Comparison of ENCODE assay signal across 9 mouse cellular contexts in the genomic region with DNA sequence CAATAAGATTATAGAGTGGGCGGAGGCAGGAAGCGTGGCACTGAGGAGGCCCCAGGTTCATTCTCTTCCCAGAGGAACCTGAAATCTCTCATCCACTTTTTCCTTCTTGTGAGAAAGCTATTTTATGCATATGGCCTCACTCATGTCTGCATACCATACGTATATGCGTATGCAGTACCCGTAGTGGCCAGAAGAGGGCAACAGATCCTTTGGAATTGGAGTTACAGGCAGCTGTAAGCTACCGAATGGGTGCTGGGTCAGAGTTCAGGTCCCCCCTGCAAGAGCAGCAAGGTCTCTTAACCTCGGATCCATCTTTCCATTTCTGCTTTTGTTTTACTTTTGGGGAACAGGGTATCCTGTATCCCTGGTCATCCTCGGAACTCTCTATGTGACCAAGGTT. TPM values are rescaled to one million over a fixed set of nuclear protein-coding genes. Genes with fewer than 3 reads are reported as not detected.
A peak's percentile ranks its signal among the peaks of the same experiment; 100 is the strongest.
DNase-seq lines count a peak whose midpoint lies in the region; ATAC-seq and TF ChIP-seq lines count a peak whose summit lies in the region.
"Had no signal": no experiment of that assay in that cellular context is flagged by ENCODE, and none has a peak within 500 bp of the region (broad histone marks: within the 10 kb centered on the region; RNA-seq: fewer than 3 reads in every experiment).

No protein-coding gene starts in this region.

- DNase-seq in adrenal gland, adult 2 months, result peak; percentile 23
- no peak for DNase-seq in adrenal gland, postnatal 4 days (ENCODE audit: low spot score in 2 of 2)
- DNase-seq in layer of hippocampus, postnatal 10 days (ENCODE audit: low spot score in 2 of 2), result peak; percentile 42 to 45
- DNase-seq in layer of hippocampus, adult 9-10 months (ENCODE audit: low spot score), result no peak
- DNase-seq in embryo, embryonic 9.5 days (ENCODE audit: extremely low spot score), result peak; percentile 35
- DNase-seq in lung, embryonic 14.5 days, result peak; percentile 76
- DNase-seq in splenic B cell, adult 2 months (ENCODE audit: low read depth, low spot score), result peak; percentile 80

- H3K9me3 ChIP-seq in lung, embryonic 14.5 days (ENCODE audit: low read depth, low read length), result no peaks in the 10 kb centered on the region
- H3K9me3 ChIP-seq: neural tube, embryonic 12.5 days had no signal

- no peaks in the 10 kb centered on the region for H3K4me1 ChIP-seq in lung, embryonic 14.5 days (ENCODE audit: insufficient read depth)
- H3K4me1 ChIP-seq: neural tube, embryonic 12.5 days had no signal

- no peak overlapping the region for H3K27ac ChIP-seq in lung, embryonic 14.5 days (ENCODE audit: low read depth)
- H3K27ac ChIP-seq: neural tube, embryonic 12.5 days had no signal

- no peak overlapping the region for H3K4me2 ChIP-seq in lung, embryonic 14.5 days
- H3K4me2 ChIP-seq: neural tube, embryonic 12.5 days had no signal

- WGBS in lung, embryonic 14.5 days, result 74% methylated on average over 8 of the region's 8 CpGs

- peak; percentile 79 for TF ChIP-seq CTCF in lung, embryonic 14.5 days (IDR thresholded peaks at IDR 0.05; ENCODE audit: low read depth)

- no peak overlapping the region for H3K4me3 ChIP-seq in lung, embryonic 14.5 days (ENCODE audit: low read depth, low read length)
- H3K4me3 ChIP-seq: neural tube, embryonic 12.5 days had no signal

- no peaks in the 10 kb centered on the region for H3K36me3 ChIP-seq in lung, embryonic 14.5 days (ENCODE audit: insufficient read depth)
- no peaks in the 10 kb centered on the region for H3K36me3 ChIP-seq in splenic B cell, adult 2 months (ENCODE audit: control insufficient read depth, insufficient read depth, low read length, poor library complexity, severe bottlenecking)
- H3K36me3 ChIP-seq: neural tube, embryonic 12.5 days had no signal

- ATAC-seq in activated CD4-positive, CD25-positive, alpha-beta regulatory T cell, adult 4 months, result peak; percentile 23
- no peak for ATAC-seq in lung, embryonic 14.5 days (ENCODE audit: insufficient read depth)

- H3K9ac ChIP-seq in lung, embryonic 14.5 days, result no peak overlapping the region
- H3K9ac ChIP-seq: neural tube, embryonic 12.5 days had no signal

- no peaks in the 10 kb centered on the region for H3K27me3 ChIP-seq in lung, embryonic 14.5 days (ENCODE audit: insufficient read depth, low read length)
- no peaks in the 10 kb centered on the region for H3K27me3 ChIP-seq in splenic B cell, adult 2 months (ENCODE audit: control insufficient read depth, insufficient read depth, low read length, poor library complexity, severe bottlenecking)
- H3K27me3 ChIP-seq: neural tube, embryonic 12.5 days had no signal

RNA-seq across cellular contexts. Expression of gene Ccdc167, which starts 45.7 kb away (rescaled TPM):
- 10 to 100 TPM in 1 of 2 experiments, 1 to 10 TPM in 1; 7.5 to 10.4 TPM for total RNA-seq in adrenal gland, adult 2 months (2021)
- 3.5 and 4.4 TPM in 2 replicates for polyA plus RNA-seq in adrenal gland, adult 2 months (2012; rRNA removed)
- total RNA-seq in adrenal gland, postnatal 4 days (2021), result 10 to 100 TPM; 18.2 to 19.3 TPM
- 10 to 100 TPM; 15.3 to 20.1 TPM for total RNA-seq in layer of hippocampus, postnatal 10 days (2021)
- 1 to 10 TPM; 7.1 to 9.3 TPM for polyA plus RNA-seq in activated CD4-positive, CD25-positive, alpha-beta regulatory T cell, adult 4 months (2017; shearing (Covaris generic))
- polyA plus RNA-seq in lung, embryonic 14.5 days (2014; fragmentation: Nextera tagmentation; extraction: Ambion mirVana), result 18.2 and 18.4 TPM in 2 replicates

Comparison
In these comparisons a context has a peak if more than half of its experiments do, and no peak if none do; other contexts are left out.
1. DNase-seq: peak in adrenal gland, adult 2 months (single experiment), layer of hippocampus, postnatal 10 days (2 of 2), embryo, embryonic 9.5 days (single experiment), lung, embryonic 14.5 days (single experiment) and splenic B cell, adult 2 months (single experiment); none in adrenal gland, postnatal 4 days (0 of 2) and layer of hippocampus, adult 9-10 months (single experiment).